Mouse (Mus musculus) lung, postnatal 0 days (tissue): ENCODE measurements at regions not wholly inside any gene's neighbourhood (a gene's known extent, or its start where the extent isn't known, plus 50 kb on each side); places are given as distances from the start of the nearest gene placed in this dataset.

ENCODE experiments used
- ATAC-seq: fragments of 200-750 bp; cut with Nextera tagmentation; 2 replicates; pipeline ENCODE4 v1.8.0; 2017; ENCODE audit warnings: moderate library complexity
- DNase-seq: peaks from one replicate; pipeline ENCODE4 v3.0.0-alpha.2; 2016; ENCODE audit warnings: low spot score
- H3K27ac ChIP-seq: fragments of 300-500 bp; sonication (generic); 2 replicates; pipeline ENCODE4 v1.5.1; 2014; ENCODE audit warnings: antibody characterized with exemption, mild to moderate bottlenecking, low read length, mixed read lengths
- H3K27me3 ChIP-seq: fragments of 300-500 bp; sonication (generic); replicated peaks from 2 replicates; pipeline ENCODE4 v1.6.1; 2014; ENCODE audit warnings: low read length, mixed read lengths; ENCODE audit not compliant: insufficient read depth
- H3K36me3 ChIP-seq: fragments of 300-500 bp; sonication (generic); 2 replicates; pipeline ENCODE4 v1.6.1; 2014; ENCODE audit warnings: low read length, mixed read lengths; ENCODE audit not compliant: insufficient read depth
- H3K4me1 ChIP-seq: fragments of 300-500 bp; sonication (generic); 2 replicates; pipeline ENCODE4 v1.6.1; 2014; ENCODE audit warnings: antibody characterized with exemption, low read depth, low read length, mixed read lengths; ENCODE audit not compliant: insufficient read depth
- H3K4me2 ChIP-seq: fragments of 300-500 bp; sonication (generic); replicated peaks from 2 replicates; pipeline ENCODE4 v1.6.1; 2014; ENCODE audit warnings: low read depth, mild to moderate bottlenecking, low read length, moderate library complexity, mixed read lengths
- H3K4me3 ChIP-seq: fragments of 300-500 bp; sonication (generic); 2 replicates; pipeline ENCODE4 v1.5.1; 2014; ENCODE audit warnings: low read depth, low read length
- H3K9ac ChIP-seq: fragments of 300-500 bp; sonication (generic); replicated peaks from 2 replicates; pipeline ENCODE4 v1.6.1; 2014; ENCODE audit warnings: low read depth, mild to moderate bottlenecking
- H3K9me3 ChIP-seq: fragments of 300-500 bp; sonication (generic); 2 replicates; pipeline ENCODE4 v1.6.1; 2016; ENCODE audit warnings: low read length, mixed read lengths
- CTCF ChIP-seq: IDR thresholded peaks from 2 replicates; pipeline ENCODE4 v1.5.1; 2016; ENCODE audit warnings: antibody characterized with exemption, mild to moderate bottlenecking
- EP300 ChIP-seq: IDR thresholded peaks from 2 replicates; pipeline ENCODE4 v1.6.1; 2016; ENCODE audit warnings: antibody characterized with exemption, mild to moderate bottlenecking, control low read depth
- WGBS: fragments of 180-500 bp; shearing (Covaris S2); extraction: QIAGEN DNeasy Blood & Tissue Kit; methylation state at CpG from one replicate; pipeline ENCODE4 v1.1.7; 2014; 5-methylcytosine and 5-hydroxymethylcytosine counted together

DNA sequence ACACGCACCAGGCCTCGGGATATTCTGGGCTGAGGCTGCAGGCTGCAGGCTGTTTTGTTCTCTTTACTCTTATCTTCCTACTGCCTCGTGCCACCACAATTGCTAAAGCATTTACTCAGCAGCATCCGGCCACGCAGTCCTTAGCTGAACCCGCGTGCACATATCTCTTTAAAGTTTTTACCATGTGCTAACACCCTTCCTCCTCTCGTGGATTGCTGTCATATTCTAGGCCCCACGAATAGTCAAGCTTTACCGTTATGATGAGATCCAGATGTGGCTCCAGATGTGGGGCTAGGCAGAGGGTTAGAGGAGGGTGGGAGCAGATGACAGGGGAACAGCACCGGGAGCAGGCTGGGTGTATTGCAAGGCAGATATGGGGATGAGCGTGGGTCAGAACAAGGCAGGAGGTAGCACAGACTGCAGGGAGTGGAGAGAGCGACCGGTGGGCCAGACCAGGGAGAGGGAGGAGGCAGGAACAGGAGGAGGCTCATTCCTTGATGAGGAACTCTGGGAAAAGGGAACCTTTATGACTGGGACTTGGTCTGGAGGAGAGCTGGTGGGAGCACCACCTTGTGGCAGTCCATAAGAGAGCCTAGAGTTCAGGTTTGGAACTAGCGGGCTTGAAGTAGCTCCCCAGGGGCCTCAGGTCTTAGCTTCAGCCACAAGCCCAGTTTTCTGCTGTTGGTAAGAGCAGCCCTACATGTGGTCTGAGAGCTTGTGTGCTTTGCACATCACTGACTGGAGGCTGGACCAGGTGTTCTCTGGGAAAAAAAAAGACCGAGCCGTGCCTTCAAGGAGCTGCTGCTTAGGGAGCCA is 102.1 kb upstream of the Podxl start:
- H3K36me3 ChIP-seq: no peaks in the 10 kb centered on the region
- no peaks in the 10 kb centered on the region for H3K27me3 ChIP-seq
- no peaks in the 10 kb centered on the region for H3K4me1 ChIP-seq
- no peaks in the 10 kb centered on the region for H3K9me3 ChIP-seq
- H3K9ac ChIP-seq: no peak overlapping the region
- DNase-seq: no peak
- no peak for ATAC-seq
- TF ChIP-seq EP300 (no peak), CTCF (peak; percentile 13; the same call in 1 of the 2 replicates)
- H3K4me2 ChIP-seq: no peak overlapping the region
- WGBS: 46% methylated on average over 17 of the region's 17 CpGs
- no peak overlapping the region for H3K27ac ChIP-seq
- no peak overlapping the region for H3K4me3 ChIP-seq

DNA sequence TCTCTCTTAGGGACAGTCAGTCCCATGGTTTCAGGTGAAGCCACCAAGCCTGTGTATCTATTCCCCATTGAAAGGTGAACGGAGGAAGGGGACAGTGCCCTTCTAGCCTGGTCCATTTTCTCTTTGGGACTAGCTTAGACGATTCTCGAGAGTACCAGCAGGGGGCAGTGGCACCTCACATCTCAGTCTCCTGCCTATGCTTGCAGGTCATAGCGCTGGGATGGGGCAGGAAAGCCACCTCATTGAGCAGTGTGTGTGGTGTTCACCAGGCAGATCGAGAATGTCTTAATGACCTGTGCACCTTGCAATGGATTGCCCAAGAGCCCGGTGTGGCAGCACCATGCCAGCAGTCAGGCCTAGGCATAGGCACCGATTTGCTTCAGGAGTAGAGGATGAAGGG is 100.7 kb upstream of the Podxl start:
- TF ChIP-seq CTCF (peak; percentile 96), EP300 (no peak)
- no peak overlapping the region for H3K27ac ChIP-seq
- H3K4me3 ChIP-seq: no peak overlapping the region
- no peak overlapping the region for H3K9ac ChIP-seq
- H3K4me2 ChIP-seq: no peak overlapping the region
- WGBS: 22% methylated on average over 7 of the region's 7 CpGs
- no peaks in the 10 kb centered on the region for H3K27me3 ChIP-seq
- H3K9me3 ChIP-seq: no peaks in the 10 kb centered on the region
- ATAC-seq: peak; percentile 49
- H3K4me1 ChIP-seq: no peaks in the 10 kb centered on the region
- peak; percentile 60 for DNase-seq
- no peaks in the 10 kb centered on the region for H3K36me3 ChIP-seq

DNA sequence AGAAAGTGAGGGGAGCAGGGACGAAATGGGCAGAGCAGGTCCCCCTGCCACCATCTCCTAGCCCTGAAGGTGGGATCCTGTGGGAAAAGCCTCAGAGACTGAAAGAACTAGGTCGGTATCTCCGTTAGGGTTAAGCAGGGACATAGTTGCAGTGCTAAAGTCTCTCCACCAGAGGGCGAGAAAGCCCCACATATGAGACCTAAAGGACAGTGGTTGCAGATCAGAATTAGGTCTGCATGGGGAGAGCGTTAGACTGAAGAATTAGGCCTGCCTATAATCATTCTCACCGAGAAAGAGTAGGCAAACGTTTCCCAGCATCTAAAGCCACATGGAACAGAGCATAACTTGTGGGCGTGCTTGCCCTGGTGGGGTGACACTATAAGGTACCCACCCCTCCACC is 97.0 kb upstream of the Podxl start:
- peak; percentile 65; the same call in 1 of the 2 replicates for ATAC-seq
- DNase-seq: peak; percentile 70

DNA sequence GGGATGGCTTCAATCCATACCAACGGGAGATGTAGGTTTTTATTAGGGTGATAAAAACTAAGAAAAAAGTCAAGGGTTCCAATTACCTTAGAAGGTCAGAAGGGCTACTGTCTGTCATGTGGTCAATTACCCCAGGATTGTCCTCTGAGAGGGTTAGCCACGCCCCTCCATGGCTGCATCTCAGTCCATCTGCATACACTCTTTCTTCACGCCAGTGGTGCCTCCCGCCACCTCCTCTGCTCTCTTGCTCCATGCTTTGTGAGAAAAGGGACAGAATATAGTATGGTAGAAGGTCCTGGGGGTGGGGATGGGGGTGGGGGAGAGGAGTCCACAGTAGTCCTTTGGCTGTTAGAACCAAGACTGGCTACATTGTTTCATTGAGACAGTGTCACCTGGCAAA is 96.1 kb upstream of the Podxl start:
- Histone ChIP-seq H3K27ac (no peak overlapping the region), H3K9me3 (no peaks in the 10 kb centered on the region), H3K27me3 (no peaks in the 10 kb centered on the region), H3K4me3 (no peak overlapping the region), H3K9ac (no peak overlapping the region), H3K4me1 (no peaks in the 10 kb centered on the region), H3K4me2 (no peak overlapping the region), H3K36me3 (no peaks in the 10 kb centered on the region)
- no peak for DNase-seq
- TF ChIP-seq CTCF (no peak), EP300 (no peak)
- WGBS: 69% methylated on average over 4 of the region's 4 CpGs
- no peak for ATAC-seq

More for the DNA sequence above, 97.0 kb upstream of the Podxl start:
- TF ChIP-seq CTCF: peak; percentile 95
- TF ChIP-seq EP300: no peak
- Histone ChIP-seq H3K4me2 (no peak overlapping the region), H3K4me3 (no peak overlapping the region), H3K4me1 (no peaks in the 10 kb centered on the region), H3K9ac (no peak overlapping the region), H3K27me3 (no peaks in the 10 kb centered on the region), H3K27ac (no peak overlapping the region), H3K36me3 (no peaks in the 10 kb centered on the region), H3K9me3 (no peaks in the 10 kb centered on the region)
- 9% methylated on average over 8 of the region's 8 CpGs for WGBS

DNA sequence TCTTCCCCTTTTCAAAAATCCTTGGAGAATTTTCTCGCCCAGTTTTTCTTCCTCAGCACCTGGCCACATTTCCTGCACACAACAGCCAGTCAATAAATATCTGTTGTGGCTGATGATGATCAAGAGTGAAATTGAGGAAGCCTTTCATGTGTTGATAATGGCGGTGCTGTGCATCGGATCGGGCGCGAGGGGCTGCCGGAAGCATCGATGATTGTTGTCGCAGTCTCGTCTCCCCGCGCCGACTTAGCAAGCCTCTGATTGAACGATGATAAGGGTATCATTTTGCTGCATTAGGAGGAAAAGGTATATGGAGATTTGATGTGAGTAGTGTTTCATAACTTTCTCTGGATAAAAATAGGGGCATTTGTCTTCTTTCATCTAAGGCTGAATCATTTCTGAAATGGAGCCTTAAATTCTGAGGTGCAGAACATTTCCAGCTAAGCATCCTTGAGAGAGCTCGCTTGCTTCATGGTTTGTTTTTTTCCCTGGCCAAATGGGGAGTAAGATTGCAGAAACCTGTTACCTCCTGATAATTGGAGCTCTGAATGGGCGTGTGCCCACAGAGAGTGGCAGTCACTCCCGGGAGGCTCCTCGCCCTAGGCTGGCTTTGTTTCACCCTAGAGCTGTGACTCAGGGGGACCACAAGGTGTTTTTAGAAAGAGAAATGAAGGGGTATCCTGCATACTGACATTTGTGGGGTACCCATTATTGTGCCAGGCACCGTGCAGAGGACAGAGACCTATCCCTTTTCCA is 94.8 kb upstream of the Podxl start:
- ATAC-seq: no peak
- Histone ChIP-seq H3K4me3 (no peak overlapping the region), H3K9me3 (no peaks in the 10 kb centered on the region), H3K27ac (no peak overlapping the region), H3K9ac (no peak overlapping the region), H3K27me3 (no peaks in the 10 kb centered on the region), H3K36me3 (no peaks in the 10 kb centered on the region), H3K4me1 (no peaks in the 10 kb centered on the region), H3K4me2 (no peak overlapping the region)
- DNase-seq: no peak
- TF ChIP-seq CTCF (no peak), EP300 (no peak)
- 83% methylated on average over 19 of the region's 19 CpGs for WGBS

DNA sequence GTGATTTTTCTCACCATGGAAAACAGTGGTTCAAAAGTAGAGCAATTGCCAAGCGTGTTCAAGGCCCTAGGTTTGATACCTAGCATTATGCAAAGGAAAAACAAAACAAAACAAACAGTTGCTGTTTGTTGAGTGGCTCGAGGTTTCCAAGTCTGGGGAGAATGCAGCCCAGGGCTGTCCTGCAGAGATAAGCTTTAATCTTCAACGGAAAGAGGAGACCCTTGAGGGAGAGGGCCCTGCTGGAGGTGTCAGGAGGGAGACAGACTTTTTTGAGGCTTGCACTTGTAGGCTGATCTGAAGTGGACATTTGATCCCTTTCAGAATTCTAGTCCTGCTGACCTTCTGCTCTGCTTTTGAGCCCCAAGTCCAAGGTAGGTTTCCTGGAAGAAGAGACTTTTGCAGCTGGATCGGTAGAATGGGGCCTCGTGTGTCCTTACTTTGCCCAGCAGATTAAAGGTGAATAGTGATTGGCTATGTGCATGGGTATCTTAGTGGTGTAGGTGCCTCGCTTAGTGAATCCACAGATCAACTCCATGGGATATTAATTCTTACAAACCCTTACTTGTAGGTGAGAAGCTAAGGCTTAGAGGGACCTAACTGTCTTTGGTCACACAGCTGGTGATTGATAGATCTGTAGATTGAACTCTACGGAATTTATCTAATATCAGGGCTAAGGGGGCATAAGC is 87.2 kb upstream of the Podxl start:
- no peaks in the 10 kb centered on the region for H3K36me3 ChIP-seq
- no peaks in the 10 kb centered on the region for H3K4me1 ChIP-seq
- H3K9ac ChIP-seq: no peak overlapping the region
- H3K27me3 ChIP-seq: no peaks in the 10 kb centered on the region
- TF ChIP-seq EP300 (no peak), CTCF (no peak)
- 60% methylated on average over 7 of the region's 7 CpGs for WGBS
- no peak overlapping the region for H3K4me2 ChIP-seq
- no peak overlapping the region for H3K27ac ChIP-seq
- DNase-seq: no peak
- no peak overlapping the region for H3K4me3 ChIP-seq
- no peaks in the 10 kb centered on the region for H3K9me3 ChIP-seq
- ATAC-seq: no peak
